Mouse (Mus musculus) ES-Bruce4 (cell line): ENCODE results near the gene Arhgap8.

ENCODE experiments used
- CTCF ChIP-seq: IDR thresholded peaks from one replicate; pipeline ENCODE4 v1.8.1; 2011; ENCODE audit warnings: low read depth, low read length
- EP300 ChIP-seq: IDR thresholded peaks from 2 replicates; pipeline ENCODE4 v1.6.1; 2011; ENCODE audit warnings: low read depth, low read length; ENCODE audit not compliant: insufficient read depth
- POLR2A ChIP-seq: IDR thresholded peaks from one replicate; pipeline ENCODE4 v1.8.1; 2011; ENCODE audit warnings: low read length; ENCODE audit not compliant: insufficient read depth

DNA sequence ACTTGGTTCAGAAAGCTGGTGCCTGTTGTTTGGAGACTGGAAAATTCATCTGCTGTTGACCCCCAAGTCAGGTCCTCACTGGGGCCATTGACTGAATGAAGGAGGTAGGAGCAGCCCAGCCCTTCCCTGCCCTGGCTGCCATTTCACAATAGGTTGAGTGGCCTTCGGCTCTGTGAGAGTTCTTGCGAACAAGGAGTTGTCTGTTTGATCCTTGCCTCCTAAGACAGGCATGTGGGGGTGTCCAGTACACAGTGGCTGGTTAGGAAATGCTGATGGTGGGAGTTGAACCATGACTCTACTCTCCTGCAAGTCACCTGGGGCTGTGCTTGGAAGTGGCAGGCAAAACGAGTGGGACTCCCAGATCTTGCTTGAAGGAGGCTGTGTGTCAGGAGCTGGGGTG is 40.1 kb upstream of the Arhgap8 start:
- TF ChIP-seq CTCF: no peak
- no peak for TF ChIP-seq POLR2A
- no peak for TF ChIP-seq EP300
